Mouse (Mus musculus) liver, embryonic 11.5 days (tissue): Measurements from ENCODE around the gene Hist1h3f. TPM values are rescaled to one million over a fixed set of nuclear protein-coding genes. Genes with fewer than 3 reads are reported as not detected.

ENCODE experiments used
- ATAC-seq: fragments of 200-750 bp; cut with Nextera tagmentation; replicated peaks from 2 replicates; pipeline ENCODE4 v1.8.0; 2017; ENCODE audit warnings: moderate number of reproducible peaks, mild to moderate bottlenecking, moderate TSS enrichment, moderate library complexity; ENCODE audit not compliant: low FRiP score
- DNase-seq: peaks from one replicate; pipeline ENCODE4 v3.0.0-alpha.2; 2017; ENCODE audit warnings: low spot score
- H3K27ac ChIP-seq: fragments of 300-500 bp; sonication (generic); 2 replicates; pipeline ENCODE4 v1.5.1; 2014; ENCODE audit warnings: mild to moderate bottlenecking, low read depth, low read length, control low read depth
- H3K27me3 ChIP-seq: fragments of 300-500 bp; sonication (generic); replicated peaks from 2 replicates; pipeline ENCODE4 v1.6.1; 2014; ENCODE audit warnings: low read length, mixed read lengths; ENCODE audit not compliant: control insufficient read depth, insufficient read depth
- H3K36me3 ChIP-seq: fragments of 300-500 bp; sonication (generic); 2 replicates; pipeline ENCODE4 v1.6.1; 2014; ENCODE audit warnings: mild to moderate bottlenecking, low read length, moderate library complexity, mixed read lengths; ENCODE audit not compliant: control insufficient read depth, insufficient read depth
- H3K4me1 ChIP-seq: fragments of 300-500 bp; sonication (generic); replicated peaks from 2 replicates; pipeline ENCODE4 v1.6.1; 2014; ENCODE audit warnings: low read length, mixed read lengths; ENCODE audit not compliant: control insufficient read depth, insufficient read depth
- H3K4me2 ChIP-seq: fragments of 300-500 bp; sonication (generic); 2 replicates; pipeline ENCODE4 v1.6.1; 2014; ENCODE audit warnings: mild to moderate bottlenecking, control low read depth, moderate library complexity
- H3K4me3 ChIP-seq: fragments of 300-500 bp; sonication (generic); 2 replicates; pipeline ENCODE4 v1.5.1; 2014; ENCODE audit warnings: low read depth, low read length, control low read depth
- H3K9ac ChIP-seq: fragments of 300-500 bp; sonication (generic); 2 replicates; pipeline ENCODE4 v1.6.1; 2014; ENCODE audit warnings: low read depth, low read length, control low read depth
- H3K9me3 ChIP-seq: fragments of 300-500 bp; sonication (generic); 2 replicates; pipeline ENCODE4 v1.6.1; 2016; ENCODE audit warnings: low read length, inconsistent platforms, mixed read lengths; ENCODE audit not compliant: control insufficient read depth
- WGBS: fragments of 180-500 bp; shearing (Covaris S2); extraction: QIAGEN DNeasy Blood & Tissue Kit; methylation state at CpG from one replicate; pipeline ENCODE4 v1.1.7; 2014; 5-methylcytosine and 5-hydroxymethylcytosine counted together
- polyA plus RNA-seq: library from polyadenylated mRNA; unstranded; fragments of >200 nt; fragmentation: Nextera tagmentation; extraction: Ambion mirVana; gene quantifications from 2 replicates; pipeline ENCODE4 v1.2.1, GENCODE M21; 2014

The Hist1h3f gene
- polyA plus RNA-seq, 1 experiment from 2014 or later, result 0.62 TPM

- Histone ChIP-seq H3K4me1 (peaks cover 48% of the 10 kb centered on the region), H3K27ac (no peak overlapping the region), H3K27me3 (no peaks in the 10 kb centered on the region), H3K9me3 (no peaks in the 10 kb centered on the region), H3K4me2 (no peak overlapping the region), H3K4me3 (no peak overlapping the region), H3K36me3 (no peaks in the 10 kb centered on the region), H3K9ac (no peak overlapping the region)
- 57% methylated on average over 4 of the region's 4 CpGs for WGBS
- DNase-seq (no peak), ATAC-seq (no peak)
Measured at GRCm38 (mm10) chr13:23502916-23503315, 40.9 kb upstream of the Hist1h3f start.

GRCm38 (mm10) chr13:23503797-23504196 lies 40.1 kb upstream of the Hist1h3f start:
- Histone ChIP-seq H3K4me2 (peak overlapping the region; percentile 57), H3K9me3 (no peaks in the 10 kb centered on the region), H3K9ac (no peak overlapping the region), H3K27ac (no peak overlapping the region), H3K36me3 (no peaks in the 10 kb centered on the region), H3K4me1 (peaks cover 45% of the 10 kb centered on the region), H3K4me3 (peak overlapping the region; percentile 8; the same call in 1 of the 2 replicates), H3K27me3 (no peaks in the 10 kb centered on the region)
- ATAC-seq (no peak), DNase-seq (peak; percentile 71)
- WGBS, result 1% methylated on average over 9 of the region's 9 CpGs

GRCm38 (mm10) chr13:23505662-23506345 lies 38.0 kb upstream of the Hist1h3f start:
- 3% methylated on average over 14 of the region's 14 CpGs for WGBS
- Histone ChIP-seq H3K36me3 (no peaks in the 10 kb centered on the region), H3K9ac (peak overlapping the region; percentile 56), H3K27ac (peak overlapping the region; percentile 36; the same call in 1 of the 2 replicates), H3K4me3 (peak overlapping the region; percentile 48), H3K4me1 (peaks cover 36% of the 10 kb centered on the region), H3K27me3 (no peaks in the 10 kb centered on the region), H3K9me3 (no peaks in the 10 kb centered on the region), H3K4me2 (peak overlapping the region; percentile 90)
- DNase-seq (no peak), ATAC-seq (peak; percentile 54)

DNA sequence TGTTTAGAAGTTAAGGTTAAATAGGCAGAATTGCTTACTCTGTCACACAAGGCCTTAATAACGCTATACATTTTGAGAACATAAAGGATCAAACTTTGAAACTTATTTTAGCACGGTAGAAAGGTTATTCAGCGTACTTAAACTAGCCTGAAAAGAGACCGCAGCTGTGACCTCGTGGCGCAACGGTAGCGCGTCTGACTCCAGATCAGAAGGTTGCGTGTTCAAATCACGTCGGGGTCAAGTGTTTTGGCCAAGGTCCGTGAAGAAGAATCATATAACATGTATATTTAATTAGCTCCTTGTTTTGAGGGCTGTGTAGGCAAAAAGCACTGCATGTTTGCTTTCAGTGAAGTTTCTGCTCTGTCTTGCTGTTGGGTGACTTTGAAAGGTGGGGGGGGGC lies 37.5 kb upstream of the Hist1h3f start:
- Histone ChIP-seq H3K27me3 (no peaks in the 10 kb centered on the region), H3K36me3 (no peaks in the 10 kb centered on the region), H3K27ac (peak overlapping the region; percentile 42; the same call in 1 of the 2 replicates), H3K4me1 (peaks cover 36% of the 10 kb centered on the region), H3K9me3 (no peaks in the 10 kb centered on the region), H3K4me3 (peak overlapping the region; percentile 48), H3K9ac (no peak overlapping the region), H3K4me2 (peak overlapping the region; percentile 90)
- DNase-seq (peak; percentile 77), ATAC-seq (peak; percentile 58)
- WGBS, result 2% methylated on average over 13 of the region's 13 CpGs

DNA sequence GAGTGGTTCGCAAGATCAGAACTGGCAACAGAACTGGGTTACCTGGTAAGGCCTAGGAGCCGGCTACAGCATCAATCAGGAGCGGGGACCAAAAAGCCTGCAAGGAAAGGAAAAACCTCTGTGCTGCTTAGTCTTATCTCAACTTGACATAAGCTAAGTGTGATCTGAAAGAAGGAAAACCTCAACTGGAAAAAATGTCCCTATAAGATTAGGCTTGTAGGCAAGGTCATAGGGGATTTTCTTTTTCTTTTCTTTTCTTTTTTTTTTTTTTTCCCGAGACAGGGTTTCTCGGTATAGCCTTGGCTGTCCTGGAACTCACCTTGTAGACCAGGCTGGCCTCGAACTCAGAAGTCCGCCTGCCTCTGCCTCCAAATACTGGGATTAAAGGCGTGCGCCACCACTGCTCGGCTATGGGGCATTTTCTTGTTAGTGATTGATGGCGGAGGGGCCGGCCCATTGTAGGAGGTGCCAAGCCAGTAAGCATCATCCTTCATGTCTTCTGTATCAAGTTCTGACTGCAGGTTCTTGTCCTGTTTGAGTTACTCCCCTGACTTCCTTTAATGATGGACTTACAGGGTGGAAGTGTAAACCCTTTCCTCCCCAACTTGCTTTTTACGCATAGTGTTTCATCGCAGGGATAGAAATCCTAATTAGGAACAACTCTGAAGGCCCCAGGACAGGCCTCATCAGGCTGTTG lies 36.9 kb upstream of the Hist1h3f start:
- Histone ChIP-seq H3K9ac (0 out of 2 replicates have a peak overlapping the region, but pooled peaks have one; percentile 31), H3K27me3 (no peaks in the 10 kb centered on the region), H3K36me3 (no peaks in the 10 kb centered on the region), H3K9me3 (no peaks in the 10 kb centered on the region), H3K4me2 (peak overlapping the region; percentile 90), H3K4me1 (peaks cover 33% of the 10 kb centered on the region), H3K4me3 (peak overlapping the region; percentile 48), H3K27ac (peak overlapping the region; percentile 42; the same call in 1 of the 2 replicates)
- DNase-seq (peak; percentile 85), ATAC-seq (peak; percentile 71)
- WGBS, result 8% methylated on average over 14 of the region's 14 CpGs

GRCm38 (mm10) chr13:23510127-23510526 lies 33.7 kb upstream of the Hist1h3f start:
- DNase-seq (no peak), ATAC-seq (no peak)
- Histone ChIP-seq H3K36me3 (no peaks in the 10 kb centered on the region), H3K9ac (no peak overlapping the region), H3K4me2 (peak overlapping the region; percentile 3; the same call in 1 of the 2 replicates), H3K4me1 (peaks cover 18% of the 10 kb centered on the region), H3K27ac (no peak overlapping the region), H3K9me3 (no peaks in the 10 kb centered on the region), H3K4me3 (no peak overlapping the region), H3K27me3 (no peaks in the 10 kb centered on the region)
- 31% methylated on average over 1 of the region's 1 CpGs for WGBS

GRCm38 (mm10) chr13:23513517-23513916 lies 30.3 kb upstream of the Hist1h3f start:
- no peak for DNase-seq
- Histone ChIP-seq H3K36me3 (no peaks in the 10 kb centered on the region), H3K9me3 (no peaks in the 10 kb centered on the region), H3K4me2 (no peak overlapping the region), H3K27ac (no peak overlapping the region), H3K9ac (no peak overlapping the region), H3K27me3 (no peaks in the 10 kb centered on the region), H3K4me1 (peaks cover 3% of the 10 kb centered on the region; the same call in 1 of the 2 replicates), H3K4me3 (no peak overlapping the region)
- no peak for ATAC-seq
- WGBS, result 85% methylated on average over 1 of the region's 1 CpGs

GRCm38 (mm10) chr13:23515281-23515680 lies 28.6 kb upstream of the Hist1h3f start:
- no peak overlapping the region for H3K4me2 ChIP-seq
- H3K36me3 ChIP-seq, result no peaks in the 10 kb centered on the region
- H3K27me3 ChIP-seq, result no peaks in the 10 kb centered on the region
- H3K27ac ChIP-seq, result no peak overlapping the region
- ATAC-seq, result no peak
- H3K4me3 ChIP-seq, result no peak overlapping the region
- DNase-seq, result no peak
- H3K9ac ChIP-seq, result no peak overlapping the region
- H3K4me1 ChIP-seq, result peaks cover 8% of the 10 kb centered on the region
- WGBS, result 66% methylated on average over 5 of the region's 5 CpGs
- H3K9me3 ChIP-seq, result no peaks in the 10 kb centered on the region
